Mouse (Mus musculus) cerebellum, adult 2 months (tissue): Measurements from ENCODE around the gene Bves. TPM values are rescaled to one million over a fixed set of nuclear protein-coding genes. Genes with fewer than 3 reads are reported as not detected.
"Not testable (repeated sequence)": the region's sequence is repeated elsewhere in the genome, so short reads cannot be mapped to it uniquely, and the experiment has no call there.

Experiments used
- DNase-seq, 2 experiments: peaks; one replicate each; pipeline ENCODE4 v3.0.0; 2021
- H3K27ac ChIP-seq: fragments of 200-500 bp; 2 replicates; pipeline ENCODE4 v1.5.1; 2012; ENCODE audit warnings: low read length, control low read depth, inconsistent platforms; ENCODE audit not compliant: insufficient read depth
- H3K27me3 ChIP-seq: fragments of 200-500 bp; 2 replicates; pipeline ENCODE4 v1.6.1; 2012; ENCODE audit warnings: inconsistent platforms, mild to moderate bottlenecking, low read length, moderate library complexity; ENCODE audit not compliant: control insufficient read depth, insufficient read depth
- H3K4me1 ChIP-seq: fragments of 200-500 bp; 2 replicates; pipeline ENCODE4 v1.6.1; 2011; ENCODE audit warnings: low read length; ENCODE audit not compliant: control insufficient read depth, insufficient read depth
- H3K4me3 ChIP-seq: fragments of 200-500 bp; replicated peaks from 2 replicates; pipeline ENCODE3; 2011; ENCODE audit warnings: mild to moderate bottlenecking, low read depth, low read length, control low read depth; ENCODE audit not compliant: insufficient read depth
- CTCF ChIP-seq: fragments of 200-500 bp; IDR thresholded peaks from 2 replicates; pipeline ENCODE4 v1.5.1; 2011; ENCODE audit warnings: low read depth, mild to moderate bottlenecking, control low read depth, low read length, moderate library complexity, borderline replicate concordance; ENCODE audit not compliant: insufficient read depth
- POLR2A ChIP-seq: fragments of 200-500 bp; IDR thresholded peaks from 2 replicates; pipeline ENCODE4 v1.6.1; 2011; ENCODE audit warnings: low read length, control low read depth, borderline replicate concordance; ENCODE audit not compliant: insufficient read depth
- WGBS: fragments of 180-500 bp; shearing (Covaris S2); methylation state at CpG from one replicate; pipeline ENCODE4 v1.1.7; 2018; 5-methylcytosine and 5-hydroxymethylcytosine counted together
- polyA plus RNA-seq: library from polyadenylated mRNA; depleted of rRNA; stranded (reverse); fragments of >200 nt; gene quantifications from 2 replicates; pipeline ENCODE4 v1.2.3, GENCODE M21; 2012

Gene Bves
- polyA plus RNA-seq, 1 experiment = 0.62 TPM

DNA sequence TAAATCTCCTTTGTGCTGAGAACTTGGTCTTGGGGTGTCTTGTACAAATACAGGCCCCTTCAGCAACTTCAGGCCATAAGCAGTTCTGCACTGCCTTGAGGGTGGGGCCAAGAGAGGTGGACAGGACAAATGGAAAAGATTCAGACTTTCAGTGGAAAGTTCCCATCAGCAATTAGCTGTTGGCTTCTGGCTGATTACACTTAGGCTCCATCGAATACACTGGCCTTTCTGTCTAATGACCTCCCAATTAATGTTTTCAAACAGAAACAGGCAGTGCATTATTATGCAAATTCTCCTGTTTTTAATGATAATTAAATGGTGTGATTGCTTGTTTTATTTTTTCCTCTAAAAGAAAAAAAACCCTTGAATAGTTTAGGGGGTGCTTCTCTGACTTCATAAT lies 11.4 kb upstream of the Bves start:
- 28% methylated on average over 1 of the region's 1 CpGs for WGBS
- H3K4me1 ChIP-seq = no peaks in the 10 kb centered on the region
- H3K27me3 ChIP-seq = no peaks in the 10 kb centered on the region
- H3K27ac ChIP-seq = no peak overlapping the region
- no peak for DNase-seq
- no peak overlapping the region for H3K4me3 ChIP-seq
- no peak for TF ChIP-seq POLR2A
- TF ChIP-seq CTCF = no peak

DNA sequence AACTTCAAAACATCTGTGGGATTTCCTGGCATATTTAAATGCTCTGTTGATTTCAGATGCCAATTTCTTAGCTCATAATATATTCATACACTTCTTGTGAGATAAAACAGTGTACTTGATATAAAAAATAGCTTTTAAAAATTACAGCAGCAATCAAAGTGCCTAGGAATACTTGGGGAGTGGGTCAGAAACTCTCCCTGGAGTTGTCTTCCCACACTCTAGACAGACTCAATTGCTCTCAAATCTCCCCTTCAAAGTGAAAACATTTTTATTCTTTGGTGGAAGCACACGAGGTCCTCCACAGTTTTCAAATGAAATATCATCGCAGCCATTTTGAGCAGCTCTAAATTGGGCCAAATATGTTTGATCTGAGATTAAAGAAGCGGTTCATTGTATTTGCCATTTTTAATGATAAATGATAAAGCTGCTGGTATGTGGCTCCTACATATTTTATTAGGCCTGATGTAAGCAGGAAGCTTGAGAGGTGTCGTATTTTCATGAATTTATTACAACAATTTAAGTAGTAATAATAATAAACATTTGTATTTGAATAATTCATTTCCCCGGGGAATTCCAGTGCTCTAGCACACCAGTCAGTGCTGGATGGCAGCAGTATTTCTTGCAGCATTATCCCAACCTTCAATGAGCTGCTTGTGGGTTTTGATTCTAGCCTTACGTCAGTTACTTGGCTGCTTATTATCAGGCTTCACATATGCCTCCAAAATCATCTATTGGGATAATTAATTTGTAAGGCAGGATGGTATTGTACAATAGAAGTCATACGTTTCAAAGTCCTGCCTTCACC lies 7.2 kb upstream of the Bves start:
- Histone ChIP-seq H3K4me1 (no peaks in the 10 kb centered on the region), H3K27ac (no peak overlapping the region), H3K27me3 (no peaks in the 10 kb centered on the region), H3K4me3 (no peak overlapping the region)
- DNase-seq = no peak
- WGBS = 78% methylated on average over 7 of the region's 7 CpGs
- TF ChIP-seq POLR2A (no peak), CTCF (no peak)

DNA sequence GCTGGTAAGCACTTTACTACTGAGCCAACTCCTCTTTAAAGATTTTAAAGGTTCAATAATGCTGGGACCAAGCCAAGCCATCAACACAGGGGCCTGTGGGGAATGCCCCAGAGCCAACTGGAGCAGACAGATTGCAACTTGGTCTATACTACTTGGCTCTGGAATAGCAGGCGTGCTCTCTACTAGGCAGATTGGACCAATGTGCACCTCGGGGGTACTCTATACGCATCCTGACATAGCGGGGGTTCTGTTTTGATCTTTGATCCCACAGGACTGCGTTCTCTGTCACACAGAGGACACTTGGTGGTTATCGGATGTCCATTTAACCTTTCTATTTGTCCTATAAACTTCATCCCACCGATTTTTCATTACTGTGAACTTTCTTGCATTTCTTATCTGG lies 647 bp upstream of the Bves start:
- H3K27ac ChIP-seq = no peak overlapping the region
- WGBS = 13% methylated on average over 7 of the region's 7 CpGs
- no peaks in the 10 kb centered on the region; the same call in 1 of the 2 replicates for H3K27me3 ChIP-seq
- TF ChIP-seq POLR2A (no peak), CTCF (no peak)
- no peak for DNase-seq
- no peaks in the 10 kb centered on the region for H3K4me1 ChIP-seq
- H3K4me3 ChIP-seq = no peak overlapping the region

GRCm38 (mm10) chr10:45339106-45339505 lies 3.5 kb downstream of the Bves start:
- no peak for DNase-seq
- H3K4me3 ChIP-seq = no peak overlapping the region
- H3K27me3 ChIP-seq = no peaks in the 10 kb centered on the region; the same call in 1 of the 2 replicates
- H3K4me1 ChIP-seq = no peaks in the 10 kb centered on the region
- 40% methylated on average over 7 of the region's 7 CpGs for WGBS
- TF ChIP-seq CTCF (no peak), POLR2A (no peak)
- no peak overlapping the region for H3K27ac ChIP-seq

DNA sequence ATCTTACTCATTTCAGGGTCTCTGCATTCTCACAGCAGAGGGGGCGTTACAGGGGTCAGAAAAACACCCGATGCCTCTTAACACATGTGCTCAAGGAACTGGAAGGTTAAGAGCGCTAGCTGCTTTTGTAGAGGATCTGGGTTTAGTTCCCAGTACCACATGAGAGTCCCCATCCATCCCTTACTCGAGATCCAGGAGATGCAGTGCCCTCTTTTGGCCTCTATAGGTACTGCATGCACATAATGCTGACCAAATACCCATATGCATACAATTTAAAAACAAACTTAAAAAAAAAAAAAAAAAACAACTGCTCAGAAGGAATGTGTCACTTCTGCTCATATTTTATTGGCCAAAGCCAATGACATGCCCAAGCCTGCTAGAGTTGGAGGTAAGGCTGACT lies 8.8 kb downstream of the Bves start:
- TF ChIP-seq CTCF = no peak
- no peak for TF ChIP-seq POLR2A
- H3K27ac ChIP-seq = no peak overlapping the region
- DNase-seq = no peak
- WGBS = 85% methylated on average over 4 of the region's 4 CpGs
- H3K4me3 ChIP-seq = no peak overlapping the region
- H3K4me1 ChIP-seq = no peaks in the 10 kb centered on the region
- no peaks in the 10 kb centered on the region for H3K27me3 ChIP-seq

DNA sequence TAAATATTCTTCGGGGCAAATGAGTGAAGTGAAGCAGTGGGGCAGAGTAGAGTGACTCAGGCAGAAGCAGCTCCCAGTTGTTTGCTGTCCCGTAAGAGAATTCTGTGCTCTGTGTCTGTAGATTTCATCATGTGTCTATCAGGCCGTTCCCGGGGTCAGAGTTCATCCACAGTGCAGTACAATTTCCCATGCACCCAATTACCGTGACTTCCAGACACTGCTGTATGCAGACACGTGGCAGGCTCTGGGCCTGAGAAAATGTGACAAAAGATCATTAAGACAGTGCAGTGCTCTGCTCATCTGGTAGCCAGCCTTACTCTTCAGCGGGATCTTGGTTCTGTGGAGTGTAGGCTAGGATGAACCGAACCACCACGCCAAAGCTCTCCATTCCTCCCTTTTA lies 9.6 kb downstream of the Bves start:
- H3K27me3 ChIP-seq = no peaks in the 10 kb centered on the region
- no peak for DNase-seq
- H3K4me3 ChIP-seq = no peak overlapping the region
- no peaks in the 10 kb centered on the region for H3K4me1 ChIP-seq
- no peak overlapping the region for H3K27ac ChIP-seq
- WGBS = 74% methylated on average over 9 of the region's 9 CpGs
- no peak for TF ChIP-seq POLR2A
- TF ChIP-seq CTCF = no peak

GRCm38 (mm10) chr10:45348143-45348542 lies 12.6 kb downstream of the Bves start:
- H3K4me3 ChIP-seq, H3K27me3 ChIP-seq, H3K27ac ChIP-seq, DNase-seq, H3K4me1 ChIP-seq: not testable (repeated sequence)
- WGBS = 84% methylated on average over 3 of the region's 3 CpGs

DNA sequence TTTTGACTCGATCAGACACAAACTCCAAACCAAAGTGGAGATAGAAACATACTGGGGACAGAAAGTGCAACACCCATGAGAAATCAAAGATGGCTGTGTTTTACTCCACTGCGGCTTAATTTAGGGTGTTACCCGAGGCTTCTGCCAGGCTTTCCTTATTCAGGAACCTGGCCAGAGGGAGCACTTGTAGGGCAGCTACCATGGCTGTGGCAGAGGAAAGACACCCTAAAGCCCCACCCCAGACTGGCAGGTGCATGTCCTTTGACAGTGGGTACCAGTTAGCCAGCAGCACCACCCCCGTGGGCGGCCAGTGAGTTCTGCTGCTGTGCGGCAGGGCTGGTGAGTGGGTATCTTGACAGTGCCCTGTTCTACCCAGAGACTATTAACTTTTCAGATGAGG lies 20.5 kb downstream of the Bves start:
- TF ChIP-seq CTCF = no peak
- no peak for TF ChIP-seq POLR2A
- no peak overlapping the region for H3K4me3 ChIP-seq
- 86% methylated on average over 6 of the region's 6 CpGs for WGBS
- DNase-seq = no peak
- H3K27me3 ChIP-seq = no peaks in the 10 kb centered on the region
- no peaks in the 10 kb centered on the region for H3K4me1 ChIP-seq
- H3K27ac ChIP-seq = no peak overlapping the region
